Mouse (Mus musculus) testis, adult 2 months (tissue): ENCODE data around the gene Pgam5.

Source experiments
- CTCF ChIP-seq: fragments of 200-500 bp; IDR thresholded peaks from 2 replicates; pipeline ENCODE4 v1.5.1; 2012; ENCODE audit warnings: low read depth, mild to moderate bottlenecking, inconsistent platforms, low read length, moderate library complexity; ENCODE audit not compliant: control insufficient read depth, insufficient read depth, insufficient replicate concordance
- POLR2A ChIP-seq: fragments of 200-500 bp; IDR thresholded peaks from 2 replicates; pipeline ENCODE4 v1.6.1; 2012; ENCODE audit warnings: low read depth, mild to moderate bottlenecking, inconsistent platforms, low read length, moderate library complexity; ENCODE audit not compliant: control insufficient read depth

DNA sequence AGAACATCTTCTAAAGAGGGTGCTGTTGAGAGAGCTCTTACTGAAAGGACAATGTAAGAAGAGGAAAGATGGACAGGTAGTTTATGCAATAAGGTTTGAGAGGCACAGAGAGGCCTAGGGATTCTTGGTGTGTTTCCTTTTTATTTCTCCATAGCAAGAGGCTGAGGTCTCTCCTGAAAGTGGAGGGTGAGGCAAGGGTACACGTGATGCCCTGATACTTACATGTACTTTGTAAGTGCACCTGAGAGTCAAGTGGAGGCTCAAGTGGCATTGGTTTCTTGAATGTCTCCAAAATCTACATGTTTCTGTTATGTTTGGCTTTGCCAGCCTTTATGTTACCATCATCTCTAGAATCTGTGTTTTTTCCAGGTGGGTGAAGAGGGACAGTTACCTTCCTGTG, 26.9 kb upstream of the Pgam5 start:
- no peak for TF ChIP-seq CTCF
- TF ChIP-seq POLR2A: no peak
